Mouse (Mus musculus): ENCODE data around the gene Vat1l. TPM values are rescaled to one million over a fixed set of nuclear protein-coding genes. Genes with fewer than 3 reads are reported as not detected.

Vat1l gene
- total RNA-seq, 2 experiments from 2014 or later, result 0.67 to 0.72 TPM

DNA sequence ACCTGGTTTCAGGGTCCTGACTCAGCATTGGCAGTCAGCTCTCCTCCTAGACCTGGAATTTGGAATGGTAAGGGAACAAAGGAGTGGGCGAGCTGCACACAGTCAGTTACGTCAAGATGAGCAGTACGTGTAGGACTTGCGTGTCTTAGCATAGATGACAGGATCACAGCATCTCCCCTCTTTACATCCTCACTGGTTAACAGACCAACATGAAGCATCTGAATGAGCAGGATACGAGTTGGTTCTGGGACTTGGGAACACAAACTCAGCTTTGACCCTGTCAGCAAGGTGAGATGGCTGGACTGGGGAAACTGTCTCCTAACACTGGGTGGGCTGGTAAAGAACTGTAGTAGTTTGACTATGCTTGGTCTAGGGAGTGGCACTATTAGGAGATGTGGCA is 193.9 kb downstream of the Vat1l start:
- no peak for DNase-seq

- DNase-seq, result no peak
Observed at GRCm38 (mm10) chr8:114401679-114402078, 196.3 kb downstream of the Vat1l start.

DNA sequence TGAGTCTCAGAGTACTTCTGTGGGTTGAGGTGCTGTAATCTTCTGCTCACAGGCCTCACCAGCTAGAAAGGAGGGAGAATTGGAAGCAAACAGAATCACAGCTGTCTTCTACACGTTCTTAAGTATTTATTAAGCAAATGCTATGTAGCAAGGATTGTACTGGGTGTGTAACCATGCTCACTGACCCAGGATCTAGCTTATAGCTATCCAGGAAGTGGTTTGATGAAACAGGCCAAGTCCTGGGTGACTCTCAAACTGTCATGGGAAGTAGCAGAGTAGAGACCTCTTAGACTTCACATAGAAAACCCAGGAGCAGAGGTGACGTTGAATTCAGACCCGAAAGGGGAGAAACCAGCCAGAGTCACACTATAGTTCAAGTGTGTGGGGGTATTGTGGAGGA is 206.0 kb downstream of the Vat1l start:
- DNase-seq, result no peak

DNA sequence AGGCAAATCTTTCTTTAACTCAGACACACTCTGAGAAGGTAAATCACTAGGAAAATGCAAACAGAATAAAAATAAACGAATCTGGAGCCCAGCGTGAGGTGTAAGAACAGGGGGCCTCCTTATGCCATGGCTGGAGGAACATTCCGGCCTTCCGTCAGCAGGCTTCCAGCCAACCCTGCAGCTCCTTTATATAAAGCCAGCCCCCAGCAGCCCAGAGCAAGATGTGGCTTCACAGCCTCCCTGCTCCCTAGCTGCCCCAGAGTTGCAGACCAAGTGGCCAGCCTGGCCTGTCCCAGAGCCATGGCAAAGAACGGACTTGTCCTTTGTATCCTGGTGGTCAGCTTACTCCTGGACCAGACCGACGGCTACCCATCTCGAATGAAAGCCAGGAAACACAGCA is 212.4 kb downstream of the Vat1l start, which contains the start of gene Clec3a:
TSS of gene Clec3a (plus strand) at position 301 of the 400 bp plus-strand sequence.
- DNase-seq, result no peak

DNA sequence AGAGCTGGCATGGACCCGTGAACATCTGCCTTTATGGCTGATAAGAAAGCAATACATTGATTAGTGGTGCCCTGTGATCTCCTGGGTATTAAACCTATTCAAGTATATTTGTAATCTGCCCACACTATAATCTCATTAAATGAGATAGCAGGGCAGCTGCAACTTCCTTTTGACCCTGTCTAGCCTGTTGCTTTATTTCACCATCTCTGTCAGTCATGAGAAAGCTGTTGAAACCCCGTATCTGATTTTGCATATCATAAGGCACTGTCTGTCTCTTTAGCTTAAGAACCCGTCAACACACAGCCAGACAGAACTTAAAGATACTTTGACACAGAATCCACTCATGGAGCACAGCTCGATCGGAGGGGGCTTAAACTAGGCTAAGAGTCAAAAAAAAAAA is 213.1 kb downstream of the Vat1l start:
- no peak for DNase-seq

DNA sequence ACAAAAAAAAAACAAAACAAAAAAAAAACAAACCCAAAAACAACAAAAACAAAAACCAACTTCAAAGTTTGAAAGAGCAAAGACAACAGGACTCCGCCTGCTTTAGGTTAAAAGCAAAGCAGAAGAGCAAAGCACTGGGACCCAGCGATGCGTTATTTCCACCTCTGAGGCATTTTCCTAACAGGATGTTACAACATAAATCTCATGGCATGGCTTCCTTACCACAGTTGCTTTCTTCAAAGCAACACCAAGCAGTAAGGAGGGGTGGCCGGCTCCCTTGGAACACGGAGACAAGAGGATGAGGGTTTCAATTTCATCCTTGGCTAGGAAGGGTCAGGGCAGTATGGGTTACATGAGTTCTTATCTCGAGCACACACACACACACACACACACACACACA is 213.5 kb downstream of the Vat1l start:
- no peak for DNase-seq

- no peak for DNase-seq
Observed at GRCm38 (mm10) chr8:114421544-114421943, 216.1 kb downstream of the Vat1l start.

Other genes with a start within 250 kb of the Vat1l start
- gene Nudt7, start 72.1 kb upstream of the Vat1l start, total RNA-seq (2021), result 10 to 100 TPM; 29.2 to 31.2 TPM
- 1 to 10 TPM in 1 of 2 experiments, not detected in 1; 1.9 TPM for gene Clec3a, start 212.5 kb downstream of the Vat1l start, total RNA-seq (2021)
- 10 to 100 TPM; 10.5 to 11.3 TPM for gene Wwox, start 234.0 kb downstream of the Vat1l start, total RNA-seq (2021)